Mouse (Mus musculus) adrenal gland, postnatal 14 days (tissue): ENCODE data around the gene Tmem213. TPM values are rescaled to one million over a fixed set of nuclear protein-coding genes. Genes with fewer than 3 reads are reported as not detected.

Experiments used
- DNase-seq: peaks from one replicate; pipeline ENCODE4 v3.0.0; 2021; ENCODE audit warnings: mixed read lengths
- long read RNA-seq, 2 experiments: library from polyadenylated mRNA; stranded (forward); transcript quantifications; one replicate each; pipeline ENCODE4 v2.0.0; 2021
- total RNA-seq: library from RNA; stranded (reverse); gene quantifications from 2 replicates; pipeline ENCODE4 v1.2.3, GENCODE M21; 2021

The Tmem213 gene
- not detected in 2 replicates for total RNA-seq
- long read RNA-seq, experiment 1 = 0 reads
- long read RNA-seq, experiment 2 = 0 reads

- DNase-seq = no peak
Observed at GRCm38 (mm10) chr6:38109160-38109795, at the start of gene Tmem213. TSS of gene Tmem213 (plus strand) at chr6:38109255.

GRCm38 (mm10) chr6:38064621-38065020 is 44.4 kb upstream of the Tmem213 start:
- no peak for DNase-seq

GRCm38 (mm10) chr6:38065122-38065500 is 43.9 kb upstream of the Tmem213 start:
- DNase-seq = peak; percentile 36

- no peak for DNase-seq
Observed at GRCm38 (mm10) chr6:38065501-38066122, 43.4 kb upstream of the Tmem213 start.

- DNase-seq = peak; percentile 75
Observed at GRCm38 (mm10) chr6:38066215-38066614, 42.8 kb upstream of the Tmem213 start.

- DNase-seq = no peak
Observed at GRCm38 (mm10) chr6:38071256-38071655, 37.8 kb upstream of the Tmem213 start.

GRCm38 (mm10) chr6:38072137-38072796 is 36.8 kb upstream of the Tmem213 start:
- DNase-seq = no peak

- no peak for DNase-seq
Observed at GRCm38 (mm10) chr6:38073592-38073991, 35.5 kb upstream of the Tmem213 start.

GRCm38 (mm10) chr6:38080364-38080763 is 28.7 kb upstream of the Tmem213 start:
- no peak for DNase-seq

- no peak for DNase-seq
Observed at GRCm38 (mm10) chr6:38081727-38082341, 27.2 kb upstream of the Tmem213 start.

GRCm38 (mm10) chr6:38083204-38083603 is 25.9 kb upstream of the Tmem213 start:
- no peak for DNase-seq

GRCm38 (mm10) chr6:38087242-38088026 is 21.6 kb upstream of the Tmem213 start:
- no peak for DNase-seq

GRCm38 (mm10) chr6:38092539-38092938 is 16.5 kb upstream of the Tmem213 start:
- DNase-seq = no peak

GRCm38 (mm10) chr6:38094701-38095100 is 14.4 kb upstream of the Tmem213 start:
- DNase-seq = no peak

GRCm38 (mm10) chr6:38096961-38097370 is 12.1 kb upstream of the Tmem213 start:
- DNase-seq = no peak

GRCm38 (mm10) chr6:38102216-38102795 is 6.7 kb upstream of the Tmem213 start:
- no peak for DNase-seq

- no peak for DNase-seq
Observed at GRCm38 (mm10) chr6:38103775-38104174, 5.3 kb upstream of the Tmem213 start.

- no peak for DNase-seq
Observed at GRCm38 (mm10) chr6:38105924-38106323, 3.1 kb upstream of the Tmem213 start.

- no peak for DNase-seq
Observed at GRCm38 (mm10) chr6:38108449-38108848, 606 bp upstream of the Tmem213 start.

GRCm38 (mm10) chr6:38109871-38110270 is 816 bp downstream of the Tmem213 start:
- no peak for DNase-seq

GRCm38 (mm10) chr6:38110859-38111258 is 1.8 kb downstream of the Tmem213 start:
- DNase-seq = no peak
